Comparison of ENCODE assay signal across 20 mouse cellular contexts in genomic region chr2:178723455-178723854, GRCm38 (mm10).
"Had no signal": no experiment of that assay in that cellular context is flagged by ENCODE, and none has a peak within 500 bp of the region (broad histone marks: within the 10 kb centered on the region; RNA-seq: fewer than 3 reads in every experiment).

No protein-coding gene starts in this region.

- DNase-seq: kidney, adult 18-20 months; kidney, adult 9 months; kidney, postnatal 14 days; kidney, postnatal 4 days; layer of hippocampus, adult 9-11 months; liver; lung, adult 18-20 months; lung, postnatal 10 days; lung, postnatal 36 days; midbrain, embryonic 14.5 days; thymus, postnatal 25 days had no signal

- H3K4me3 ChIP-seq: layer of hippocampus, adult 2 months; limb, embryonic 10.5 days; limb, embryonic 13.5 days; liver, embryonic 12.5 days; liver, embryonic 15.5 days; lung, embryonic 15.5 days; megakaryocyte, embryonic 14.5 days; midbrain, embryonic 10.5 days; neural tube, embryonic 13.5 days had no signal

- H3K4me1 ChIP-seq: liver, embryonic 15.5 days; megakaryocyte, embryonic 14.5 days had no signal

- H3K9me3 ChIP-seq: limb, embryonic 10.5 days; limb, embryonic 13.5 days; liver, embryonic 12.5 days; liver, embryonic 15.5 days; lung, embryonic 15.5 days; midbrain, embryonic 10.5 days; neural tube, embryonic 13.5 days had no signal

- H3K4me2 ChIP-seq: limb, embryonic 13.5 days; liver, embryonic 12.5 days; liver, embryonic 15.5 days; lung, embryonic 15.5 days; neural tube, embryonic 13.5 days had no signal

- H3K27ac ChIP-seq: layer of hippocampus, adult 2 months; limb, embryonic 10.5 days; limb, embryonic 13.5 days; liver, embryonic 12.5 days; liver, embryonic 15.5 days; lung, embryonic 15.5 days; midbrain, embryonic 10.5 days; neural tube, embryonic 13.5 days had no signal

- H3K27me3 ChIP-seq: limb, embryonic 13.5 days; liver, embryonic 12.5 days; liver, embryonic 15.5 days had no signal

- ATAC-seq: liver, embryonic 12.5 days had no signal

- H3K9ac ChIP-seq: limb, embryonic 13.5 days; liver, embryonic 12.5 days; liver, embryonic 15.5 days; lung, embryonic 15.5 days; neural tube, embryonic 13.5 days had no signal

- H3K36me3 ChIP-seq: limb, embryonic 10.5 days; limb, embryonic 13.5 days; liver, embryonic 12.5 days; liver, embryonic 15.5 days; lung, embryonic 15.5 days; midbrain, embryonic 10.5 days; neural tube, embryonic 13.5 days had no signal
